Mouse (Mus musculus): ENCODE data around the gene P2ry12. TPM values are rescaled to one million over a fixed set of nuclear protein-coding genes. Genes with fewer than 3 reads are reported as not detected.
A peak's percentile ranks its signal among the peaks of the same experiment; 100 is the strongest.

Gene P2ry12
- polyA plus RNA-seq, 1 experiment from 2014 or later: 2.1 TPM

DNA sequence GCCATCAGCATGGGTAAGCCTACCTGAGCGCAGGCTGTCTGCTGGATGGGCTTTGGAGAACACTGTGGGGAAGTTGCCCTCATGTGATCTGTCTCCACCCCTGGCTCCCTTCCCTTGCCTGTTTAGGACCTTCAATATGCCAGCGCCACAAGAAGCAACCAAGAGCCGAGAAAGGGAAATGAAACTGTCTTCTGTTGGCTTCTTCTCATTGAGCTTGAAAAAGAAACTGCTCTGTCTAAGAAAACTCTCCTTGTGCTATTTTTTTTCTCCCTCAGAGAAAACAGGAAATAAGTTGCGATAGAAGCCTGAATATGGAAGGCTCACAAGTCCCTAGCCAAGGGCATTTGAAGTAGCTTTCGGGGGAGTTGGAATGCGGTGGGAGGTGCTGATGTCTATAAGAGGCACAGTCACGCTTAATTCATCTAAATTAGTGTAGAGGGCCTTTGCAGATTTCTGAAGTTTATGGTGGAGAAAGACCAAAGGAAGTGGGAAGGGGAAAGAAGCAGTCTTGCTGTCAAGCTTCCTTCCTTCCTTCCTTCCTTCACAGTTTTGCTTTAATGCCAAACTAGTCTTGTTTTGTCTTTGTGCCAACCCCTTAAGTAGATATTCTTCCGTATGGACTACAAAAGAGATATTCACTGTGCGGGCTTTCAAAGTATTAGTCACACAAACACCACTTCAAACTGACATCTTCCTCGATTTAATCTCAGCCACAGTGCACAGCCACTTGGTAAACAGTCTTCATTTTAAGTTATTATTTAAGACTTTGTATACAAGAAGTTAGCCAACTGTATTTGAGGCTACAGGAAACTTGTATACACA is 33.7 kb downstream of the P2ry12 start:
- ATAC-seq (ENCODE audit: insufficient number of reproducible peaks, insufficient read depth, low FRiP score, low TSS enrichment): no peak
- 44% methylated on average over 10 of the region's 10 CpGs for WGBS
- no peaks in the 10 kb centered on the region for H3K27me3 ChIP-seq
- H3K4me1 ChIP-seq: no peaks in the 10 kb centered on the region
- H3K4me3 ChIP-seq: no peak overlapping the region
- H3K27ac ChIP-seq: no peak overlapping the region
- H3K9me3 ChIP-seq: no peaks in the 10 kb centered on the region
- no peak overlapping the region for H3K4me2 ChIP-seq (replicated peaks)
- no peak overlapping the region for H3K9ac ChIP-seq
- no peaks in the 10 kb centered on the region for H3K36me3 ChIP-seq

GRCm38 (mm10) chr3:59227696-59228095 is 35.0 kb downstream of the P2ry12 start:
- WGBS: 98% methylated on average over 9 of the region's 9 CpGs
- no peak for ATAC-seq (ENCODE audit: insufficient number of reproducible peaks, insufficient read depth, low FRiP score, low TSS enrichment)
- H3K9ac ChIP-seq: no peak overlapping the region
- H3K4me3 ChIP-seq: no peak overlapping the region
- no peaks in the 10 kb centered on the region for H3K4me1 ChIP-seq
- H3K36me3 ChIP-seq: no peaks in the 10 kb centered on the region
- H3K27me3 ChIP-seq: no peaks in the 10 kb centered on the region
- no peak overlapping the region for H3K4me2 ChIP-seq (replicated peaks)
- no peak overlapping the region for H3K27ac ChIP-seq
- H3K9me3 ChIP-seq: no peaks in the 10 kb centered on the region

DNA sequence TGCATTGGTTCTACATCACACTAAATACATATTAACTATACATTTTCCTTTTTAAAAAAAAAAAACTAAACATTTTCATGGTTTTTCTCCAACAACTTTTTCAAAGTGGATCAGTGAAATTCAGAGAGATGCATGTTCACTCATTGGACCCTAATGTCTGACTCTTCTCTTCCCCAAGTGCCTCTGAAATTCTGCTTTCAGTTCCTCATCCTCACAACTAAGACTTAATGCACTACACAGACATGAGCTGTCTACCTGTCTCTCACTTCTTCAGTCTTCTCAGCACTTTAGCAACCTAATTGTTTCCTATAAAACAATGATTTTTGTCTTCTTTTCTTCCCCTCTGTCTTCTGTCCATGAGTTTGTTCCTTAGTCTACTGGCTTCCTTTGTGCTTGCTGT is 37.3 kb downstream of the P2ry12 start:
- no peaks in the 10 kb centered on the region for H3K4me1 ChIP-seq
- no peak for ATAC-seq (ENCODE audit: insufficient number of reproducible peaks, insufficient read depth, low FRiP score, low TSS enrichment)
- no peak overlapping the region for H3K9ac ChIP-seq
- H3K9me3 ChIP-seq: no peaks in the 10 kb centered on the region
- no peak overlapping the region for H3K27ac ChIP-seq
- no peak overlapping the region for H3K4me2 ChIP-seq (replicated peaks)
- H3K36me3 ChIP-seq: no peaks in the 10 kb centered on the region
- H3K27me3 ChIP-seq: no peaks in the 10 kb centered on the region
- H3K4me3 ChIP-seq: no peak overlapping the region

DNA sequence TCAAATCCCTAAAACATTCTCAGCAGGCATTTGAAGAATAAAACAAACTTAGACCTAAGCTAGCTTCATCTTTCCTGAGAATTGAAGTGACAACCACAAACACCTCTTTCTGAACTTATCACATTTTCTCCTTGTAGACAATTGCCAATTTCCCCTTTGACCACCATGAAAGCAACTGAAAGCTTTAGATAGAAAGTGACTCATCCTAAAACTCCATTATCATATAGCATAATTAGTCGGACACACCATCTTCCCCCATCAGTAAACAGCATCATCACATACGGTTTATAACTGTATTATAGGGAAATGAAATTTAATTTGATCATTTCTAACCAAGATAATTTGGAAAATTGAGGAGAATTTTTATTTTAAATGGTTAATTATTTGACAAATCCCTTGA is 40.4 kb downstream of the P2ry12 start:
- Histone ChIP-seq H3K9ac (no peak overlapping the region), H3K27ac (no peak overlapping the region), H3K9me3 (no peaks in the 10 kb centered on the region), H3K4me3 (no peak overlapping the region), H3K36me3 (no peaks in the 10 kb centered on the region), H3K4me1 (no peaks in the 10 kb centered on the region), H3K4me2 (replicated peaks) (no peak overlapping the region), H3K27me3 (no peaks in the 10 kb centered on the region)
- WGBS: 95% methylated on average over 2 of the region's 2 CpGs
- ATAC-seq (ENCODE audit: insufficient number of reproducible peaks, insufficient read depth, low FRiP score, low TSS enrichment): no peak

DNA sequence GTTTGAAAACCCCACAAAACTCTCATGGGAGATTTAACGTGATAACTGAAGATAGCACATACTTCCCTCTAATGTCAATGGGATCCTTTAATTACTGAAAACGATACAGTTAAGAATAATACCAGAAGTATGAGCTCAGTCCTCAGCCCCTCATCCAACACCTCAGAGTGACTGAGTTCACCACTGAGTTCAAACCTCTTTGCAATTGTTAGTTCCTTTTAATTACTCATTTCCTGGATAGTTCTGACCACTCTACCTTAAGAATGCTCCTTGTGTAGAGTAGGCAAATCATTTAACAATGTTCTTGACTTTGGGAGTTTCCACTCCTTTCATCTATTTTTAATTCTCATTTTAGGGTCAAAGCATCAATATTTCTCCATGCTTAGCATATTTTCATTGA is 43.3 kb downstream of the P2ry12 start:
- Histone ChIP-seq H3K4me3 (no peak overlapping the region), H3K9me3 (no peaks in the 10 kb centered on the region), H3K27ac (no peak overlapping the region), H3K36me3 (no peaks in the 10 kb centered on the region), H3K4me1 (no peaks in the 10 kb centered on the region), H3K9ac (no peak overlapping the region), H3K4me2 (replicated peaks) (no peak overlapping the region), H3K27me3 (no peaks in the 10 kb centered on the region)
- 78% methylated on average over 2 of the region's 2 CpGs for WGBS
- ATAC-seq (ENCODE audit: insufficient number of reproducible peaks, insufficient read depth, low FRiP score, low TSS enrichment): no peak

GRCm38 (mm10) chr3:59217211-59217610 is 45.5 kb downstream of the P2ry12 start:
- Histone ChIP-seq H3K27ac (no peak overlapping the region), H3K9me3 (no peaks in the 10 kb centered on the region), H3K27me3 (no peaks in the 10 kb centered on the region), H3K36me3 (no peaks in the 10 kb centered on the region), H3K4me2 (replicated peaks) (no peak overlapping the region), H3K4me3 (no peak overlapping the region), H3K9ac (no peak overlapping the region), H3K4me1 (no peaks in the 10 kb centered on the region)
- ATAC-seq (ENCODE audit: insufficient number of reproducible peaks, insufficient read depth, low FRiP score, low TSS enrichment): no peak
- WGBS: 93% methylated on average over 10 of the region's 10 CpGs

- H3K27me3 ChIP-seq: no peaks in the 10 kb centered on the region
- no peaks in the 10 kb centered on the region for H3K4me1 ChIP-seq
- H3K36me3 ChIP-seq: no peaks in the 10 kb centered on the region
- no peak overlapping the region for H3K27ac ChIP-seq
- H3K4me3 ChIP-seq: no peak overlapping the region
- H3K9me3 ChIP-seq: no peaks in the 10 kb centered on the region
- ATAC-seq (ENCODE audit: insufficient number of reproducible peaks, insufficient read depth, low FRiP score, low TSS enrichment): no peak
- H3K9ac ChIP-seq: no peak overlapping the region
- no peak overlapping the region for H3K4me2 ChIP-seq (replicated peaks)
Measured at GRCm38 (mm10) chr3:59212404-59212803, 50.3 kb downstream of the P2ry12 start.

DNA sequence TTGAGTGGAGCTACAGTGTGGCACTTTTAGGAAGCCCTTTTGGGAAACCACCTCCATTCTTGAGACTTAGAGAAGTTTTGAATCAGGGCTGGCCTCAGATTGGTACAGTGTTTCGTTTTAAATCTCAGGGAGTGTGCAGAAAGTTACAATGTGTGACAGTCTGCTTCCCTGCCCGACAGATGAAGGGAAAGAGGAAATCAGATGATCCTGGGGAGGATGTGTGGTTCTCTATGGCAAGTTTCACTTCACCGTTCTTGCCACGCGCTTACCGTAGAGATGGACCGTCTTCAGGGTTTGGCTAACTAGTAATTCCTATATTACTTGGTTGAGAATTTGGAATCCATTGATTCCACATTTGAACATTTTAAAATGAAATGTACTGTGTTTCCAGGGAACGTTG is 50.9 kb downstream of the P2ry12 start:
- H3K4me1 ChIP-seq: no peaks in the 10 kb centered on the region
- no peaks in the 10 kb centered on the region for H3K9me3 ChIP-seq
- no peak for ATAC-seq (ENCODE audit: insufficient number of reproducible peaks, insufficient read depth, low FRiP score, low TSS enrichment)
- no peak overlapping the region for H3K9ac ChIP-seq
- H3K4me3 ChIP-seq: no peak overlapping the region
- no peak overlapping the region for H3K27ac ChIP-seq
- no peak overlapping the region for H3K4me2 ChIP-seq (replicated peaks)
- H3K36me3 ChIP-seq: no peaks in the 10 kb centered on the region
- whole genome bisulfite sequencing: 85% methylated on average over 8 of the region's 8 CpGs
- H3K27me3 ChIP-seq: no peaks in the 10 kb centered on the region

- no peaks in the 10 kb centered on the region for H3K36me3 ChIP-seq
- H3K4me1 ChIP-seq: no peaks in the 10 kb centered on the region
- ATAC-seq (ENCODE audit: insufficient number of reproducible peaks, insufficient read depth, low FRiP score, low TSS enrichment): no peak
- H3K9me3 ChIP-seq: no peaks in the 10 kb centered on the region
- no peak within 1 kb of the TSS for H3K4me2 ChIP-seq (replicated peaks)
- no peak within 1 kb of the TSS for H3K27ac ChIP-seq
- no peak within 1 kb of the TSS for H3K9ac ChIP-seq
- H3K4me3 ChIP-seq: no peak within 1 kb of the TSS
- no peaks in the 10 kb centered on the region for H3K27me3 ChIP-seq
- WGBS: 87% methylated on average over 6 of the region's 6 CpGs
Measured at GRCm38 (mm10) chr3:59210727-59211126, 51.9 kb downstream of the P2ry12 start, which contains the start of gene P2ry13. Gene P2ry13 (minus strand): TSS chr3:59210882.

- Histone ChIP-seq H3K4me2 (replicated peaks) (no peak overlapping the region), H3K27ac (no peak overlapping the region), H3K4me3 (no peak overlapping the region), H3K4me1 (no peaks in the 10 kb centered on the region), H3K27me3 (no peaks in the 10 kb centered on the region), H3K9ac (no peak overlapping the region), H3K9me3 (no peaks in the 10 kb centered on the region), H3K36me3 (no peaks in the 10 kb centered on the region)
- no peak for ATAC-seq (ENCODE audit: insufficient number of reproducible peaks, insufficient read depth, low FRiP score, low TSS enrichment)
- WGBS: 72% methylated on average over 8 of the region's 8 CpGs
Measured at GRCm38 (mm10) chr3:59210089-59210488, 52.6 kb downstream of the P2ry12 start.

GRCm38 (mm10) chr3:59208650-59209548 is 53.8 kb downstream of the P2ry12 start:
- ATAC-seq (ENCODE audit: insufficient number of reproducible peaks, insufficient read depth, low FRiP score, low TSS enrichment): 0 out of 2 replicates have a peak, but pooled peaks have one; percentile 35
- no peaks in the 10 kb centered on the region for H3K27me3 ChIP-seq

GRCm38 (mm10) chr3:59205941-59206340 is 56.7 kb downstream of the P2ry12 start:
- Histone ChIP-seq H3K27ac (no peak overlapping the region), H3K9ac (no peak overlapping the region), H3K36me3 (no peaks in the 10 kb centered on the region), H3K4me3 (no peak overlapping the region), H3K4me2 (replicated peaks) (no peak overlapping the region), H3K9me3 (no peaks in the 10 kb centered on the region), H3K27me3 (no peaks in the 10 kb centered on the region), H3K4me1 (no peaks in the 10 kb centered on the region)
- WGBS: 70% methylated on average over 4 of the region's 4 CpGs
- ATAC-seq (ENCODE audit: insufficient number of reproducible peaks, insufficient read depth, low FRiP score, low TSS enrichment): no peak

More at GRCm38 (mm10) chr3:59208650-59209548, 53.8 kb downstream of the P2ry12 start:
- no peak overlapping the region for H3K27ac ChIP-seq
- H3K4me3 ChIP-seq: no peak overlapping the region
- no peaks in the 10 kb centered on the region for H3K36me3 ChIP-seq
- H3K9me3 ChIP-seq: no peaks in the 10 kb centered on the region
- no peak overlapping the region for H3K9ac ChIP-seq
- WGBS: 62% methylated on average over 4 of the region's 4 CpGs
- no peaks in the 10 kb centered on the region for H3K4me1 ChIP-seq
- no peak overlapping the region for H3K4me2 ChIP-seq (replicated peaks)

Measured in embryonic facial prominence, embryonic 12.5 days (tissue).